Mouse (Mus musculus) cerebellum, postnatal 36 days (tissue): ENCODE data around the gene Fgf13.
A peak's percentile ranks its signal among the peaks of the same experiment; 100 is the strongest.

Experiments
- DNase-seq, 2 experiments: peaks; one replicate each; pipeline ENCODE4 v3.0.0; 2021 to 2022; ENCODE audit warnings: mixed read lengths in 2 of 2

The Fgf13 gene

GRCm38 (mm10) chrX:59186922-59187321 is 380.9 kb downstream of the Fgf13 start:
- peak; percentile 19 to 39 for DNase-seq

GRCm38 (mm10) chrX:59182323-59182722 is 385.5 kb downstream of the Fgf13 start:
- DNase-seq, result peak in 1 of 2 experiments; percentile 24

- no peak for DNase-seq
These were observed 388.2 kb downstream of the Fgf13 start for GRCm38 (mm10) chrX:59179627-59180026.

GRCm38 (mm10) chrX:59179081-59179596 is 388.7 kb downstream of the Fgf13 start:
- peak; percentile 58 to 66 for DNase-seq

GRCm38 (mm10) chrX:59177653-59178052 is 390.2 kb downstream of the Fgf13 start:
- no peak for DNase-seq

- no peak for DNase-seq
These were observed 395.7 kb downstream of the Fgf13 start for GRCm38 (mm10) chrX:59172200-59172599.

- DNase-seq, result no peak
These were observed 401.1 kb downstream of the Fgf13 start for GRCm38 (mm10) chrX:59166763-59167162.

GRCm38 (mm10) chrX:59141947-59142346 is 425.9 kb downstream of the Fgf13 start:
- no peak for DNase-seq

GRCm38 (mm10) chrX:59134928-59135361 is 432.9 kb downstream of the Fgf13 start:
- peak; percentile 11 to 16 for DNase-seq

- peak; percentile 19 to 23 for DNase-seq
These were observed 433.6 kb downstream of the Fgf13 start for GRCm38 (mm10) chrX:59134166-59134861.

GRCm38 (mm10) chrX:59133834-59134165 is 434.1 kb downstream of the Fgf13 start:
- DNase-seq, result no peak

- DNase-seq, result peak in 1 of 2 experiments; percentile 2
These were observed 434.5 kb downstream of the Fgf13 start for GRCm38 (mm10) chrX:59133416-59133815.

GRCm38 (mm10) chrX:59126637-59127036 is 441.2 kb downstream of the Fgf13 start:
- DNase-seq, result no peak

GRCm38 (mm10) chrX:59113187-59113586 is 454.7 kb downstream of the Fgf13 start:
- DNase-seq, result no peak

GRCm38 (mm10) chrX:59085928-59086327 is 481.9 kb downstream of the Fgf13 start:
- DNase-seq, result no peak

- DNase-seq, result no peak
These were observed 487.4 kb downstream of the Fgf13 start for GRCm38 (mm10) chrX:59080427-59080826.

GRCm38 (mm10) chrX:59072083-59072482 is 495.8 kb downstream of the Fgf13 start:
- DNase-seq, result no peak

GRCm38 (mm10) chrX:59063157-59063556 is 504.7 kb downstream of the Fgf13 start:
- no peak for DNase-seq

- DNase-seq, result no peak
These were observed 532.9 kb downstream of the Fgf13 start for GRCm38 (mm10) chrX:59034969-59035368.
